Mouse (Mus musculus) cortical plate, adult 2 months (tissue): Measurements from ENCODE around the gene Gk5. TPM values are rescaled to one million over a fixed set of nuclear protein-coding genes. Genes with fewer than 3 reads are reported as not detected.

ENCODE experiments used
- H3K27ac ChIP-seq: fragments of 200-500 bp; 2 replicates; pipeline ENCODE4 v1.5.1; 2012; ENCODE audit warnings: low read length, control low read depth, inconsistent platforms; ENCODE audit not compliant: insufficient read depth
- H3K4me1 ChIP-seq: fragments of 200-500 bp; 2 replicates; pipeline ENCODE4 v1.6.1; 2011; ENCODE audit warnings: low read length; ENCODE audit not compliant: control insufficient read depth, insufficient read depth
- H3K4me3 ChIP-seq: fragments of 200-500 bp; 2 replicates; pipeline ENCODE4 v1.5.1; 2011; ENCODE audit warnings: mild to moderate bottlenecking, low read length, control low read depth; ENCODE audit not compliant: insufficient read depth
- CTCF ChIP-seq: fragments of 200-500 bp; IDR thresholded peaks from 2 replicates; pipeline ENCODE4 v1.5.1; 2011; ENCODE audit warnings: mild to moderate bottlenecking, control low read depth, low read length; ENCODE audit not compliant: insufficient read depth; ENCODE audit errors: extremely low read depth
- POLR2A ChIP-seq: fragments of 200-500 bp; IDR thresholded peaks from 2 replicates; pipeline ENCODE4 v1.6.1; 2011; ENCODE audit warnings: mild to moderate bottlenecking, low read length, control low read depth; ENCODE audit not compliant: insufficient read depth; ENCODE audit errors: extremely low read depth
- polyA plus RNA-seq: library from polyadenylated mRNA; depleted of rRNA; stranded (reverse); fragments of >200 nt; gene quantifications from 2 replicates; pipeline ENCODE4 v1.2.3, GENCODE M21; 2012

The Gk5 gene
- polyA plus RNA-seq, 1 experiment = 3.2 TPM

DNA sequence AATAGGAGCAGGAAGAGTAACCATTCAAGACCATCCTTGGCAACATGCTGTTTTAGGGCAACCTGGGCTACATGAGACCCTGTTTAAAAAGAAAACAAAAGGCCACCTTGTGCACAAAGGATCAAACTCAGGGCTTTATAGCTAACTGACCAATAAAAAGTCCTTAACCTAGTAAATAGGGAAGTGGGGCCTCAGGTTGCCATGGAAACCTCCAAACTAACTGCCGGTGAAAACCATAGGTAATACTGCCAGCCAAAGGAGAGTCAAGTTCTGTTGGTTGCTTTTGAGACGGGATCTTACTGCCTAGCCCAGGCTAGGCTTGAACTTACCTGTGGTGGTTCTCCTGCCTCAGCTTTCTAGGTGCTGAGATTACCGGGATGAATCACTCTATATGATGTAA is 51.4 kb downstream of the Gk5 start:
- Histone ChIP-seq H3K4me3 (no peak overlapping the region), H3K4me1 (no peaks in the 10 kb centered on the region), H3K27ac (no peak overlapping the region)
- TF ChIP-seq CTCF (no peak), POLR2A (no peak)

DNA sequence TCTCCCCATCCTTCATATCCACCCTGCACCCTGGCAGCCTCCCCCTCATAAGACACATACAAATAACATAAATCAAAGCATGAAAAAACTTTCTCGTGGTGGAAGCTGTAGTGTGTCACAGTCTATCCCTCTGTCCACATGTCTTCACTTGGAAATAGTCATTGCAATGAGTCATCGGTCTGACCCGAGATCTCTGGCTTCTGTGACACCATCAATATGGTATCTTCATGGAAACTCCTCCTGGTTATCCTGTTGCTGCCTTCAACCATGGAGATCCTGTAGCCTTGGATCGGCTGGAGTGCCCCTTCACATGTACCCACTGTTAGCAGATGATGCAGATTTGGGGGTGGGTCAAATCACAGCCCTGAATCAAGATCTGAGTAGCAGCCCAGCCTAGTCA is 65.7 kb downstream of the Gk5 start:
- Histone ChIP-seq H3K4me1 (no peaks in the 10 kb centered on the region), H3K4me3 (no peak overlapping the region), H3K27ac (no peak overlapping the region)
- TF ChIP-seq POLR2A (no peak), CTCF (no peak)

DNA sequence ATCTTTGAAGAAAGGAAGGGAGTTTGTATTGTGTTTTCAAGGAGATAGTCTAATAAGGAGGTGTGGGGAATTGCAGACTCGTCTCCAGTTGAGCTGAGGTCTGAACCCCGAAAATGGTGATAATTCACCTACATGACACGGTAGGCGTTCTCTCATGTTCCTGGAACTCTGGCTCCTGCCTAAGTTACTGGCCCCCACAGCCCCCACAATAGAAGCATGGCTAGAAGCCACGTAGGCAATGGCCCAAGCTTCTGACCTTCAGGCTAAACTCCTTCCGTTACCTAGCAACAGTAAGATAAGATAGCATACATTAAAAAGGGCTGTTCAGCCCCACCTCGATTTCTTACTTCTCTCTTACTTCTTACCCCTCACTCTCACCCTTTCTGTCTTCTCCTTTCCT is 67.5 kb downstream of the Gk5 start:
- Histone ChIP-seq H3K4me1 (no peaks in the 10 kb centered on the region), H3K4me3 (no peak overlapping the region), H3K27ac (no peak overlapping the region)
- no peak for TF ChIP-seq POLR2A
- TF ChIP-seq CTCF = no peak

DNA sequence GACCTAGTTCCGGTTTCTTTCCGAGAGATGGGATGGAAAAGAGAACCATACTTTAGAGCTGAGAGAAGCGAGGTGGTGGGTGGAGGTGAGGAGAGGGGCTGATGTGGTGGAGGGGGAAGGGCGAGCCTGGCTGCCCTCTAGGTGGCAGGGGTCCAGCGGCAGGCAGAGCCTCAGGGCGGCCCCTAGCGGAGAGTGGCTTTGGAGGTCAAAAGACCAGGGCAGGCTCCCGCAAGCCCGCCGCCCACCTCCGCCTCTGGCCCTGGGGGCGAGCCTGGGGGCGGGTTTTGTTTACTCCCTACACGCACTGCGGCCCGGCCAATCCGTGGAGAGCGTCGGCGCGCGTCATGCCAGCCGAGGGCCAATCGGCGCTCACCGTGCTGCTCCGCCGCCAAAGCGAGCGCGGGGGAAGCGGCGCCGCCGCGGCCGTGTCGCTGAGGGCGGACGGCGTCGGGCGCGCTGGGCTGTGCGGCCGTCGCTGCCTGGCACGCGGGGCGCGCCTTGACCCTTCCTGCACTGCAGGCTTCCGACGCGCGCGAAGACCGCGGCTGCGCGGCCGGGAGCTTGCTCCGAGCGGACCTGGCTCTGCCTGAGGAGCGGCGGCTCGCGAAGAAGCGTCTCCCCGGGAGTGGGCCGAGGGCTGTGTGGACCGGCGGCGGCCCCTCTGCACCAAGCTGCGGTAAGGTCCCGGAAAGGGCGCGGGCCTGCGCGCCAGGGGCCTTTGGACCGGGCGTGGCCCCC is 76.9 kb downstream of the Gk5 start, which contains the start of gene Tfdp2:
TSS of gene Tfdp2 (plus strand) at position 391 of the 738 bp plus-strand sequence.
- H3K4me3 ChIP-seq = peak within 1 kb of the TSS; percentile 49
- H3K4me1 ChIP-seq = peaks cover 1% of the 10 kb centered on the region; the same call in 1 of the 2 replicates
- H3K27ac ChIP-seq = peak within 1 kb of the TSS; percentile 94
- peak; percentile 53; the same call in 1 of the 2 replicates for TF ChIP-seq POLR2A
- no peak for TF ChIP-seq CTCF

DNA sequence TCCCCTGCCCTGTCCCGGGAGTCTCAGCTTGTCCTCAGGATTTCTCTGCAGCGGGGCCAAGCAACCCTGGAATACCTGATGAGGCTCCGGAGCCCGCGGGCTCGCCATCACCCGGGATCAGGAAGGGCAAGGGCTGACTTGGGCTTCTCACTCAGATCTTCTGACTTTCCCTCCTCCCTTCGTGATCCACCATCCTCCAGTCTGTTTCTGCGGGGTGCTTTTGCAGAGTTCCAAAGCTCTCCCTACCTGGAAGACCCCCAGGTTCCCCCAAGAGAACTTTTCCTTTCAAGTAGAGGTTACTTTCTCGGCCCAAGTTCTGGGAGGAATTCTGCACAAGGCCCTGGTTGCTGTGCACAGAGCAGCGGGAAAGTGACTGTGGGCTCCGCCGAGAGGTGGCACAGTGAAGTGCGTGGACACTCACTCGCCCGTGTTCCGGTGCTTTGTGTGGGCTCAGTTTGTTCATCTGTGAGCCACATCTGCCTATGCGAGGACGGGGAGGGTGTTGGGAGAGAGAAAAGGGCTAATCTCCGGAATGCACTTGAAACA is 77.5 kb downstream of the Gk5 start:
- H3K27ac ChIP-seq = peak overlapping the region; percentile 94

DNA sequence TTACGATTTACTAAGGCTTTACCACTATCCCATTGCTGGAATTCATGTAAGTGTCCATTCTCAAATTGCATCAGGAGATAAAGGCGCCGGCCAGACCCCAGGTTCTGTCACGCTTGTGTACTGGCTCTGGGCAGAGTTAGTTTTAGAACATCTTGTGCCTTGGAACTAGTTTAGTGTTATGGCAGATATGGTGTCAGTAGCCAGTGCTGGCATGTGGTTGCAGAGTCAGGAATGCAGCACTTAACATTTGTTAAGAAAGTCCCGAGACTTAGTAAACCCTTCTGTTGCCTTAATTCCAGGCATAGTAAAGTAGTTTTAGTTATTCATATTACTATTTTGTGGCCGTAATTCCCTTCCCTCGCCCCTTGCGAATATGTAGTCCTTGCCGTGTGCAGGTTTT is 78.6 kb downstream of the Gk5 start:
- no peak overlapping the region for H3K27ac ChIP-seq
- TF ChIP-seq POLR2A (no peak), CTCF (no peak)
- peak overlapping the region; percentile 49; the same call in 1 of the 2 replicates for H3K4me3 ChIP-seq
- peaks cover 1% of the 10 kb centered on the region; the same call in 1 of the 2 replicates for H3K4me1 ChIP-seq

More for the DNA sequence above, 77.5 kb downstream of the Gk5 start:
- TF ChIP-seq CTCF (peak; percentile 23), POLR2A (peak; percentile 40; the same call in 1 of the 2 replicates)
- peak overlapping the region; percentile 49 for H3K4me3 ChIP-seq
- peaks cover 1% of the 10 kb centered on the region; the same call in 1 of the 2 replicates for H3K4me1 ChIP-seq

DNA sequence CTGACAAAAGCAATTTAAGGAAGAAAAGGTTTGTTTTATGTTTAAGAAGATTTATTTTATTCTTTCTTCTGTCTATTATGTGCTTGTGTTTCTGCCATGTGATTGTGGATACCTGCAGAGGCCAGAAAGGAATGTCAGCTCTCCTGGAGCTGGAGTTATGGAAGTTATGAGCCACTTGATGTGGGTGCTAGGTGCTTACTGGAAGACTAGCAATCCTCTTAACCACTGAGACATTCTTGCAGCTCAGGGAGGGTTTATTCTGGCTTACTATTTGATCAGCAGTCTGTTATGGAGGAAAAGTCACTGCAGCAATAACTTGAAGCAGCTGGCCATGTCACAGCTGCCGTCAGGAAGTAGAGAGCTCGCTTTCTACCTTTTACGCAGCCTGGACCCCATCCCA is 84.5 kb downstream of the Gk5 start:
- Histone ChIP-seq H3K4me1 (no peaks in the 10 kb centered on the region), H3K4me3 (no peak overlapping the region), H3K27ac (no peak overlapping the region)
- TF ChIP-seq POLR2A (no peak), CTCF (no peak)

DNA sequence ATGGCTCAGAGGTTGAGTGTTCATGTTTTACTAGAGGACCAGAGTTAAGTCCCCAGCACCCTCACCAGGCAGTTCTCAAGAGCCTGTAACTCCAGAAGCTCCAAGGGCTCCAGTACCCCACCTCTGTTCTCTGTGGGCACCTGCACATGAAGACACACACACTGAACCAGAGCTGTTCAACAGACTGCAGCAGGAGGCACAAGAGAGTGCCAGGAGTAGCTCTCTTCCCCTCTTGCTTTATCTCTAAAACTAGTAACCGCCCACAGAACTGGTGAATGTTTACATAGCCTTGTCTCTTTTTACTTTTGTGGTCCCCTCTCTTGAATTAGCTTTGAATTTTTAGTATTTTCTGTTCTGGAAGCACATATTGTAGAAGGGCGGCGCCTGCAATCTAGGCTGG is 88.3 kb downstream of the Gk5 start:
- Histone ChIP-seq H3K27ac (no peak overlapping the region), H3K4me3 (no peak overlapping the region), H3K4me1 (no peaks in the 10 kb centered on the region)
- no peak for TF ChIP-seq POLR2A
- TF ChIP-seq CTCF = no peak

DNA sequence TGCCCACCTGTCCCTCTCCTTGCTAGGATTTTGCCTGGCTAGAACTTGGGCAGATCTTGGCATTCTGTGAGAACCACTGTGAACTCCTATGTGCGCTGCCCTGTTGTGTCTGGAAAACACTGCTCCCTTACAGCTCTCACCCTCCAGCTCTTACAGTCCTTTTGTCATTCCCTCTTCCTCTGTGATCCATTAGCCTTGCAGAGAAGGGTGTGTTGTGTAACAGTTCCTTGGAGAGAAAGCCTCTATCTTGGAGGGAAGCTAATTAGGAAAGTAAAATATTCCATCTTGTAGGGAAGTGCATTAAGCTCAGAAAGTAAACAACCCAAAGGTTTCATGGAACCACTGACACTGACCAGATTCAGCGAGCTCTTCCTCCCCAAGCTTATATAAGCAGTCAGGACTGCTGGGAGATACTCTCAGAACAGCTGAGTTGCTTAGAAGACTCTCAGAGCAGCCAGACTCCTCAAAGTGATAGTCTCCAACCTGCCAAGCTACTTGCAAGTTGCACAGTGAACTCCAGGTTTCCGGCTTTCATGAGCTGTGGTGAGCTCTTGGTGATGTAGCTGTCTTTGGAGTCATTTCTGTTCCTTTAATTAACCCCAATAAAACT is 94.0 kb downstream of the Gk5 start:
- H3K27ac ChIP-seq = no peak overlapping the region
- no peak for TF ChIP-seq CTCF
- TF ChIP-seq POLR2A = no peak
- no peaks in the 10 kb centered on the region for H3K4me1 ChIP-seq
- H3K4me3 ChIP-seq = no peak overlapping the region

DNA sequence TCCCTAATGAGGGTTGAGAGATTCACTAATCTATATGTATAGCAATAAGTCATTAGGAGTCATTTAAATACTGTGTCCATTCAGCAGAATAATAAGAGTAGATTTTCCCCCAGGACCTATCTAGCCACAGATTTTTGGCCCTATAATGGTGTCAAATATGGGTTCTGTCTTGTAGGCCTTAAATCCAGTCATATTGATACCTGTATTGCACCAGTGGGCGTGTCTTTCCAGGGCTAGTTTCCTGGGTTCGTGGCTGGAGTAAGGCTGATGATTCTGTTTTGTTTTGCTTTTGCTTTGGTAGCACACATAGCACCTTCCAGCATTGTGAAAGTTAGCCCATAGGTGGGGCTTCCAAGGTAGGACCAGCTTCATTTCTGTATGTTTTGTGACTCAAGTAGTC is 95.0 kb downstream of the Gk5 start:
- TF ChIP-seq CTCF (no peak), POLR2A (no peak)
- H3K4me1 ChIP-seq = no peaks in the 10 kb centered on the region
- no peak overlapping the region for H3K27ac ChIP-seq
- no peak overlapping the region for H3K4me3 ChIP-seq
